Mouse (Mus musculus) yolk sac, embryonic 10.5 days (tissue): ENCODE data around the gene Slc17a6.

Experiments
- DNase-seq: peaks from one replicate; pipeline ENCODE4 v3.0.0-alpha.2; 2017; ENCODE audit warnings: low spot score

The Slc17a6 gene

GRCm38 (mm10) chr7:51621694-51622145 is at the start of gene Slc17a6:
Gene Slc17a6 (plus strand): TSS chr7:51622006.
- peak; percentile 39 for DNase-seq

- no peak for DNase-seq
These were observed 21.8 kb upstream of the Slc17a6 start for GRCm38 (mm10) chr7:51600021-51600420.

GRCm38 (mm10) chr7:51603741-51604140 is 18.1 kb upstream of the Slc17a6 start:
- DNase-seq = no peak

GRCm38 (mm10) chr7:51614404-51614803 is 7.4 kb upstream of the Slc17a6 start:
- no peak for DNase-seq

GRCm38 (mm10) chr7:51617941-51618340 is 3.9 kb upstream of the Slc17a6 start:
- DNase-seq = no peak

GRCm38 (mm10) chr7:51618412-51618811 is 3.4 kb upstream of the Slc17a6 start:
- no peak for DNase-seq

GRCm38 (mm10) chr7:51619977-51620376 is 1.8 kb upstream of the Slc17a6 start:
- no peak for DNase-seq

GRCm38 (mm10) chr7:51622196-51622595 is 390 bp downstream of the Slc17a6 start:
- no peak for DNase-seq

- DNase-seq = no peak
These were observed 860 bp downstream of the Slc17a6 start for GRCm38 (mm10) chr7:51622666-51623065.

GRCm38 (mm10) chr7:51624336-51624897 is 2.6 kb downstream of the Slc17a6 start:
- no peak for DNase-seq

GRCm38 (mm10) chr7:51625161-51625560 is 3.4 kb downstream of the Slc17a6 start:
- DNase-seq = no peak

- no peak for DNase-seq
These were observed 3.9 kb downstream of the Slc17a6 start for GRCm38 (mm10) chr7:51625591-51626255.

GRCm38 (mm10) chr7:51626451-51627000 is 4.7 kb downstream of the Slc17a6 start:
- no peak for DNase-seq

GRCm38 (mm10) chr7:51627001-51627631 is 5.3 kb downstream of the Slc17a6 start:
- DNase-seq = no peak

- no peak for DNase-seq
These were observed 5.9 kb downstream of the Slc17a6 start for GRCm38 (mm10) chr7:51627666-51628065.

- DNase-seq = no peak
These were observed 6.5 kb downstream of the Slc17a6 start for GRCm38 (mm10) chr7:51628349-51628748.

GRCm38 (mm10) chr7:51629206-51629605 is 7.4 kb downstream of the Slc17a6 start:
- no peak for DNase-seq

GRCm38 (mm10) chr7:51631171-51631570 is 9.4 kb downstream of the Slc17a6 start:
- DNase-seq = no peak

- no peak for DNase-seq
These were observed 10.9 kb downstream of the Slc17a6 start for GRCm38 (mm10) chr7:51632543-51633229.

GRCm38 (mm10) chr7:51633230-51633844 is 11.5 kb downstream of the Slc17a6 start:
- no peak for DNase-seq

- no peak for DNase-seq
These were observed 35.3 kb downstream of the Slc17a6 start for GRCm38 (mm10) chr7:51657152-51657551.

- no peak for DNase-seq
These were observed 40.6 kb downstream of the Slc17a6 start for GRCm38 (mm10) chr7:51662441-51662840.
